Mouse (Mus musculus): ENCODE measurements at regions not wholly inside any gene's neighbourhood (a gene's known extent, or its start where the extent isn't known, plus 50 kb on each side); places are given as distances from the start of the nearest gene placed in this dataset.
A peak's percentile ranks its signal among the peaks of the same experiment; 100 is the strongest.

- peak; percentile 52 to 68 for DNase-seq
Observed at GRCm38 (mm10) chr8:98572597-98573514, 843.4 kb downstream of the Cdh8 start.

- peak in 1 of 2 experiments; percentile 9 for DNase-seq
Observed at GRCm38 (mm10) chr8:98566661-98567060, 849.6 kb downstream of the Cdh8 start.

GRCm38 (mm10) chr8:98518459-98518858 lies 897.8 kb downstream of the Cdh8 start:
- peak; percentile 9 to 38 for DNase-seq

- no peak for DNase-seq
Observed at GRCm38 (mm10) chr8:98515246-98515645, 901.0 kb downstream of the Cdh8 start.

GRCm38 (mm10) chr8:98496793-98497192 lies 919.5 kb downstream of the Cdh8 start:
- no peak for DNase-seq

- DNase-seq, result no peak
Observed at GRCm38 (mm10) chr8:98463375-98464030, 952.8 kb downstream of the Cdh8 start.

GRCm38 (mm10) chr8:98455539-98455938 lies 960.7 kb downstream of the Cdh8 start:
- no peak for DNase-seq

Measured in cerebellum, postnatal 14 days (tissue).